Mouse (Mus musculus) layer of hippocampus, adult 8-10 months (tissue): ENCODE data around the gene Olfr298. TPM values are rescaled to one million over a fixed set of nuclear protein-coding genes. Genes with fewer than 3 reads are reported as not detected.

ENCODE experiments used
- DNase-seq, 2 experiments: peaks; one replicate each; pipeline ENCODE4 v3.0.0; 2022; ENCODE audit warnings: low spot score in 2 of 2
- total RNA-seq, 4 experiments: library from RNA; stranded (reverse); gene quantifications; 2 replicates each; pipeline ENCODE4 v1.2.4; 2022

Olfr298 gene
- not detected for total RNA-seq

- DNase-seq: no peak
Observed at GRCm38 (mm10) chr7:86492384-86492783, at the start of gene Olfr298. Olfr298 (minus strand) TSS chr7:86492484.

GRCm38 (mm10) chr7:86519668-86520067 is 27.4 kb upstream of the Olfr298 start, which contains the start of gene Olfr297:
Olfr297 (plus strand) TSS chr7:86519968.
- no peak for DNase-seq

GRCm38 (mm10) chr7:86459621-86460020 is 32.7 kb downstream of the Olfr298 start, which contains the start of gene Olfr299:
Olfr299 (plus strand) TSS chr7:86459921.
- no peak for DNase-seq

Other genes with a start within 250 kb of the Olfr298 start
- gene Vmn2r76, start 246.2 kb downstream of the Olfr298 start, total RNA-seq: not detected
- gene Olfr310, start 215.3 kb downstream of the Olfr298 start, total RNA-seq: not detected
- not detected for gene Olfr309, start 178.8 kb downstream of the Olfr298 start, total RNA-seq
- not detected for gene Olfr308, start 166.9 kb downstream of the Olfr298 start, total RNA-seq
- gene Olfr307, start 154.9 kb downstream of the Olfr298 start, total RNA-seq: not detected
- gene Olfr305, start 125.6 kb downstream of the Olfr298 start, total RNA-seq: not detected
- gene Olfr304, start 105.8 kb downstream of the Olfr298 start, total RNA-seq: not detected
- not detected for gene Olfr303, start 94.7 kb downstream of the Olfr298 start, total RNA-seq
- gene Olfr301, start 88.6 kb downstream of the Olfr298 start, total RNA-seq: not detected
- gene Olfr299, start 32.6 kb downstream of the Olfr298 start, total RNA-seq: not detected
- gene Olfr297, start 27.5 kb upstream of the Olfr298 start, total RNA-seq: not detected
- not detected for gene Olfr295, start 91.4 kb upstream of the Olfr298 start, total RNA-seq
- gene Olfr294, start 124.2 kb upstream of the Olfr298 start, total RNA-seq: not detected
- gene Olfr293, start 156.6 kb upstream of the Olfr298 start, total RNA-seq: not detected
- gene Olfr292, start 195.8 kb upstream of the Olfr298 start, total RNA-seq: not detected